8 mouse cellular contexts compared by ENCODE assay signal in the genomic region with DNA sequence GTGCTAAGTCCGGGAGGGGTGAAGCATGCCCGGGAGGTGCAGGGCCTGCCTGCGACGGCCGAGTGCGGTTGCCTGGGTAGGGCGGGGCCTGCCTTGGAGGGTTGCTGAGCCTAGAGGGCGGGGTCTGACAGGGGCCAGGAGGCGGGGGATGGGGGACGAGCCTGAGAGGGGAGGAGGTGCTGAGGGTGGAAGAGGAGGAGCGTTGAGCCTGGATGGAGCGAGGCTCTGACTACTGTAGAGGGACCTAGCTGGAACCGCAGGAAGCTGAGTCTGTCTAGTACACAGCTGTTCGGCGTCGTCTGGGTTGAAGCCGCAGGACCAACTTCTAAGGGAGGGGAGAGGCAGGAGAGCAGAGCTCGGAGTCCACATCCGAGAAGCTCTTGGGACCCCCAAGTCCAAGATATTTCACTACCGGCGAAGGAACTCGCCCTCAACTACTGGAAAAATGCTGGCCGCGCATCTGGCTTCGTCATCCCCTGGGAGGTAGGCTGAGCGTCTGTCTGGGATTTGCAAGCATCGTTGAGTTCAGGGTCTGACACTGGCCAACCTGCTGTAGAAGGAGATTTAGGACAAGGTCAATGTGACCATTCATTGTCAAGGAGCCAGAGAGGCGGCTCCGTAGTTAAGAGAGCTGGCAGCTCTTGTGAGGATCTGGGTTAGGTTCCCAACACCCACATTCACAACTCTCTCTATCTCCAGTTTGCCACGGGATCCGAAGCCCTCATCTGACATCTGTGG. TPM values are rescaled to one million over a fixed set of nuclear protein-coding genes. Genes with fewer than 3 reads are reported as not detected.
DNase-seq lines count a peak whose midpoint lies in the region; ATAC-seq and TF ChIP-seq lines count a peak whose summit lies in the region.

TSS of gene Arhgef19 (plus strand) at position 112 of the 738 bp plus-strand sequence.

- H3K4me2 ChIP-seq in forebrain, embryonic 14.5 days (ENCODE audit: low read length) = peak within 1 kb of the TSS; percentile 57
- peak within 1 kb of the TSS; percentile 61 for H3K4me2 ChIP-seq in lung, postnatal 0 days (replicated peaks; ENCODE audit: low read depth, low read length)

- TF ChIP-seq RAD21 in MEL (IDR thresholded peaks at IDR 0.05; ENCODE audit: low read depth, low read length) = no peak

- peaks cover 0 to 13% of the 10 kb centered on the region in 2 experiments; a peak in 3 of 4 replicates for H3K4me1 ChIP-seq in MEL (ENCODE audit: control insufficient read depth in 1 of 2, insufficient read depth in 2 of 2, low read length in 2 of 2)
- peaks cover 17% of the 10 kb centered on the region for H3K4me1 ChIP-seq in forebrain, embryonic 14.5 days (ENCODE audit: control insufficient read depth, insufficient read depth, low read length)
- H3K4me1 ChIP-seq in lung, postnatal 0 days (ENCODE audit: insufficient read depth, low read depth, low read length) = peaks cover 24% of the 10 kb centered on the region; the same call in 1 of the 2 replicates

- H3K4me3 ChIP-seq in MEL (ENCODE audit: control insufficient read depth in 1 of 2, insufficient read depth in 1 of 2, low read depth in 2 of 2, low read length in 2 of 2) = peak within 1 kb of the TSS; percentile 63 to 65
- peak within 1 kb of the TSS; percentile 30 for H3K4me3 ChIP-seq in forebrain, embryonic 14.5 days (ENCODE audit: low read depth, low read length)
- peak within 1 kb of the TSS; percentile 30 for H3K4me3 ChIP-seq in lung, postnatal 0 days (ENCODE audit: low read depth, low read length)

- intact Hi-C loops in heart, postnatal 36 days (cut with DNase I) = loop anchor here (2.0 kb wide), 1 partner anchor 25 kb away; no protein-coding TSS in a partner anchor

- peak; percentile 88 for ATAC-seq in forebrain, embryonic 14.5 days
- peak; percentile 91 for ATAC-seq in lung, postnatal 0 days

- peaks cover 0 to 5% of the 10 kb centered on the region in 2 experiments; a peak in 2 of 4 replicates for H3K36me3 ChIP-seq in MEL (ENCODE audit: control insufficient read depth in 1 of 2, insufficient read depth in 2 of 2, low read length in 2 of 2)
- H3K36me3 ChIP-seq in forebrain, embryonic 14.5 days (ENCODE audit: control insufficient read depth, insufficient read depth, low read length) = no peaks in the 10 kb centered on the region
- no peaks in the 10 kb centered on the region for H3K36me3 ChIP-seq in lung, postnatal 0 days (ENCODE audit: insufficient read depth, low read length)

- H3K27ac ChIP-seq in MEL (ENCODE audit: control insufficient read depth, low read depth, low read length) = no peak within 1 kb of the TSS
- H3K27ac ChIP-seq in forebrain, embryonic 14.5 days (ENCODE audit: low read depth, low read length) = no peak within 1 kb of the TSS
- H3K27ac ChIP-seq in lung, postnatal 0 days (ENCODE audit: low read length) = peak within 1 kb of the TSS; percentile 54; the same call in 1 of the 2 replicates

- 2% methylated on average over 30 of the region's 31 CpGs for WGBS in forebrain, embryonic 14.5 days
- WGBS in lung, postnatal 0 days = 3% methylated on average over 29 of the region's 31 CpGs

- DNase-seq in MEL (ENCODE audit: low read depth, low spot score) = peak; percentile 97
- DNase-seq in cerebellum, adult 11 months = peak; percentile 23
- peak; percentile 84 for DNase-seq in forebrain, embryonic 14.5 days (ENCODE audit: low spot score)
- peak; percentile 85 to 87 for DNase-seq in heart, postnatal 36 days
- peak; percentile 47 to 56 for DNase-seq in layer of hippocampus, adult 18-20 months (ENCODE audit: low spot score in 2 of 2)
- DNase-seq in lung, postnatal 0 days (ENCODE audit: low spot score) = peak; percentile 97
- DNase-seq in ovary, postnatal 36 days (ENCODE audit: low spot score) = peak; percentile 92
- peak; percentile 59 for DNase-seq in urinary bladder, postnatal 10 days (ENCODE audit: low spot score)

- peak in 1 of 2 experiments; percentile 32; a peak in 1 of 4 replicates for TF ChIP-seq POLR2A in MEL (IDR thresholded peaks at IDR 0.05; ENCODE audit: control insufficient read depth in 1 of 2, insufficient read depth in 1 of 2, low read depth in 1 of 2, low read length in 2 of 2, poor library complexity in 1 of 2)

- TF ChIP-seq CTCF in MEL (IDR thresholded peaks at IDR 0.05 in 2 of 3, conservative IDR thresholded peaks at IDR 0.05 in 1 of 3; ENCODE audit: control insufficient read depth in 1 of 3, insufficient read depth in 1 of 3, low read depth in 2 of 3, low read length in 3 of 3, poor library complexity in 1 of 3, severe bottlenecking in 1 of 3) = no peak
- TF ChIP-seq CTCF in lung, postnatal 0 days (IDR thresholded peaks at IDR 0.05) = no peak

- H3K79me2 ChIP-seq in MEL (ENCODE audit: control insufficient read depth, insufficient read depth, low read length, poor library complexity) = no peaks in the 10 kb centered on the region

- peaks cover 2 to 6% of the 10 kb centered on the region in 2 experiments for H3K27me3 ChIP-seq in MEL (ENCODE audit: control insufficient read depth in 1 of 2, insufficient read depth in 2 of 2, low read length in 2 of 2)
- peaks cover 33% of the 10 kb centered on the region for H3K27me3 ChIP-seq in forebrain, embryonic 14.5 days (replicated peaks; ENCODE audit: control insufficient read depth, insufficient read depth, low read length)
- H3K27me3 ChIP-seq in lung, postnatal 0 days (replicated peaks; ENCODE audit: insufficient read depth, low read length) = peaks cover 13% of the 10 kb centered on the region

- no peak for TF ChIP-seq EP300 in MEL (IDR thresholded peaks at IDR 0.05; ENCODE audit: low read depth in 1 of 2, low read length in 2 of 2)
- no peak for TF ChIP-seq EP300 in lung, postnatal 0 days (IDR thresholded peaks at IDR 0.05)

- no peaks in the 10 kb centered on the region for H3K9me3 ChIP-seq in MEL (replicated peaks; ENCODE audit: insufficient read depth, low read length)
- H3K9me3 ChIP-seq in forebrain, embryonic 14.5 days (replicated peaks; ENCODE audit: control insufficient read depth, low read length) = no peaks in the 10 kb centered on the region
- H3K9me3 ChIP-seq in lung, postnatal 0 days (ENCODE audit: low read length) = no peaks in the 10 kb centered on the region

- peak within 1 kb of the TSS; percentile 56 for H3K9ac ChIP-seq in MEL (ENCODE audit: control insufficient read depth, low read depth, low read length, poor library complexity, severe bottlenecking)
- H3K9ac ChIP-seq in forebrain, embryonic 14.5 days (ENCODE audit: low read length) = peak within 1 kb of the TSS; percentile 55
- no peak within 1 kb of the TSS; the same call in none of the 2 replicates for H3K9ac ChIP-seq in lung, postnatal 0 days (replicated peaks; ENCODE audit: low read depth)

TF ChIP-seq in MEL, 35 proteins besides CTCF, POLR2A, EP300 and RAD21 (continues in another document):
- TF ChIP-seq POLR2AphosphoS5 (IDR thresholded peaks at IDR 0.05; ENCODE audit: borderline replicate concordance, low read depth, low read length) (no peak), JUND (IDR thresholded peaks at IDR 0.05; ENCODE audit: low read depth, low read length) (no peak), E2F4 (IDR thresholded peaks at IDR 0.05; ENCODE audit: borderline replicate concordance, low read depth, low read length) (no peak; the same call in 1 of the 2 replicates), KAT2A (conservative IDR thresholded peaks at IDR 0.05; ENCODE audit: low read depth, low read length) (no peak), TAL1 (IDR thresholded peaks at IDR 0.05; ENCODE audit: low read length) (no peak), MAFK (IDR thresholded peaks at IDR 0.05; ENCODE audit: borderline replicate concordance, low read depth, low read length) (no peak), MEF2A (IDR thresholded peaks at IDR 0.05; ENCODE audit: extremely low read depth, insufficient replicate concordance, low read depth, low read length, poor library complexity, severe bottlenecking) (no peak), POLR2AphosphoS2 (IDR thresholded peaks at IDR 0.05; ENCODE audit: low read length) (no peak), NELFE (IDR thresholded peaks at IDR 0.05; ENCODE audit: low read depth, low read length) (no peak), MYC (IDR thresholded peaks at IDR 0.05; ENCODE audit: low read depth, low read length) (no peak), SMC3 (IDR thresholded peaks at IDR 0.05; ENCODE audit: low read depth, low read length) (no peak), GATA1 (IDR thresholded peaks at IDR 0.05; ENCODE audit: low read depth, low read length) (no peak), MXI1 (IDR thresholded peaks at IDR 0.05; ENCODE audit: low read depth, low read length) (peak; percentile 56), USF2 (IDR thresholded peaks at IDR 0.05; ENCODE audit: borderline replicate concordance in 1 of 2, insufficient read depth in 1 of 2, low read depth in 1 of 2, low read length in 2 of 2) (no peak), ELF1 (IDR thresholded peaks at IDR 0.05; ENCODE audit: low read depth, low read length) (no peak), NRF1 (IDR thresholded peaks at IDR 0.05; ENCODE audit: insufficient read depth, low read depth, low read length, poor library complexity, severe bottlenecking) (no peak; the same call in 1 of the 2 replicates), TCF12 (IDR thresholded peaks at IDR 0.05; ENCODE audit: low read depth, low read length) (no peak), BHLHE40 (IDR thresholded peaks at IDR 0.05; ENCODE audit: borderline replicate concordance, low read depth, low read length) (no peak), CHD1 (IDR thresholded peaks at IDR 0.05; ENCODE audit: low read depth, low read length) (no peak), MAZ (IDR thresholded peaks at IDR 0.05; ENCODE audit: low read depth, low read length) (peak; percentile 83; the same call in 1 of the 2 replicates), MAX (IDR thresholded peaks at IDR 0.05; ENCODE audit: low read length) (peak; percentile 72), RCOR1 (IDR thresholded peaks at IDR 0.05; ENCODE audit: low read depth, low read length) (peak; percentile 33; the same call in 1 of the 2 replicates), TBP (IDR thresholded peaks at IDR 0.05; ENCODE audit: low read depth, low read length) (no peak), ZC3H11A (IDR thresholded peaks at IDR 0.05; ENCODE audit: low read depth, low read length) (no peak), MYB (IDR thresholded peaks at IDR 0.05; ENCODE audit: low read depth, low read length) (no peak), GABPA (IDR thresholded peaks at IDR 0.05; ENCODE audit: low read depth, low read length) (no peak), USF1 (IDR thresholded peaks at IDR 0.05; ENCODE audit: low read depth, low read length) (no peak)

RNA-seq across cellular contexts. Expression of gene Arhgef19, which starts in this region (rescaled TPM):
- total RNA-seq in MEL (2012; rRNA removed) = 0.03 TPM in 1 of 2 replicates, not detected in the other
- polyA plus RNA-seq in MEL (2012; ENCODE audit: insufficient read depth in 1 of 2, insufficient read length in 2 of 2, low read depth in 1 of 2, low replicate concordance in 2 of 2, missing spikeins in 1 of 2) = under 1 TPM in 1 of 2 experiments, not detected in 1; 0.78 TPM
- 0.65 and 1.1 TPM in 2 replicates for polyA plus RNA-seq in forebrain, embryonic 14.5 days (2014; fragmentation: Nextera tagmentation; extraction: Ambion mirVana)
- 10 to 100 TPM; 22.2 to 39.7 TPM for total RNA-seq in heart, postnatal 36 days (2021)
- total RNA-seq in layer of hippocampus, adult 18-20 months (2021) = 10 to 100 TPM; 19.3 to 19.9 TPM
- polyA plus RNA-seq in lung, postnatal 0 days (2015; fragmentation: Nextera tagmentation; extraction: Ambion mirVana) = 2.9 and 3.8 TPM in 2 replicates

Comparison
In these comparisons a context has a peak if more than half of its experiments do, and no peak if none do; other contexts are left out.
1. RNA of gene Arhgef19 (total RNA-seq): 22.2 to 39.7 TPM in heart, postnatal 36 days and 19.3 to 19.9 TPM in layer of hippocampus, adult 18-20 months; 0.03 TPM in MEL; every median in the first group is over 10 times any median in the second.
2. Peak in DNase-seq, H3K4me3 ChIP-seq and H3K9ac ChIP-seq in MEL; RNA of the gene not detected or under 1 TPM.
3. DNase-seq: peak in every context shown above with its lines; median percentile 97 in MEL; 97 in lung, postnatal 0 days; 92 in ovary, postnatal 36 days; 86 in heart, postnatal 36 days; 84 in forebrain, embryonic 14.5 days; 59 in urinary bladder, postnatal 10 days; 52 in layer of hippocampus, adult 18-20 months; 23 in cerebellum, adult 11 months.
4. Peak in every context shown above with its lines, with median percentiles within 50 percentile points of each other: H3K4me3 ChIP-seq.